Mouse (Mus musculus) heart, embryonic 16.5 days (tissue): ENCODE results near the gene Cenpl. TPM values are rescaled to one million over a fixed set of nuclear protein-coding genes. Genes with fewer than 3 reads are reported as not detected.
"Not testable (repeated sequence)": the region's sequence is repeated elsewhere in the genome, so short reads cannot be mapped to it uniquely, and the experiment has no call there.

Experiments
- ATAC-seq: fragments of 200-750 bp; cut with Nextera tagmentation; replicated peaks from 2 replicates; pipeline ENCODE4 v1.8.0; 2017; ENCODE audit warnings: moderate number of reproducible peaks; ENCODE audit not compliant: insufficient read depth, low FRiP score; ENCODE audit errors: extremely low read depth
- H3K27ac ChIP-seq: fragments of 300-500 bp; sonication (generic); 2 replicates; pipeline ENCODE4 v1.5.1; 2014; ENCODE audit warnings: mild to moderate bottlenecking, low read length, control low read depth, moderate library complexity
- H3K27me3 ChIP-seq: fragments of 300-500 bp; sonication (generic); 2 replicates; pipeline ENCODE4 v1.6.1; 2014; ENCODE audit warnings: low read length, mixed read lengths; ENCODE audit not compliant: control insufficient read depth, insufficient read depth
- H3K36me3 ChIP-seq: fragments of 300-500 bp; sonication (generic); 2 replicates; pipeline ENCODE4 v1.6.1; 2014; ENCODE audit not compliant: control insufficient read depth, insufficient read depth
- H3K4me1 ChIP-seq: fragments of 300-500 bp; sonication (generic); 2 replicates; pipeline ENCODE4 v1.6.1; 2014; ENCODE audit warnings: low read length, mixed read lengths; ENCODE audit not compliant: control insufficient read depth, insufficient read depth
- H3K4me2 ChIP-seq: fragments of 300-500 bp; sonication (generic); 2 replicates; pipeline ENCODE4 v1.6.1; 2014; ENCODE audit warnings: low read depth, mild to moderate bottlenecking, control low read depth, low read length
- H3K4me3 ChIP-seq: fragments of 300-500 bp; sonication (generic); 2 replicates; pipeline ENCODE4 v1.5.1; 2014; ENCODE audit warnings: mild to moderate bottlenecking, control low read depth, low read length
- H3K9ac ChIP-seq: fragments of 300-500 bp; sonication (generic); 2 replicates; pipeline ENCODE4 v1.6.1; 2014; ENCODE audit warnings: low read length, control low read depth
- H3K9me3 ChIP-seq: fragments of 300-500 bp; sonication (generic); replicated peaks from 2 replicates; pipeline ENCODE4 v1.6.1; 2016; ENCODE audit warnings: low read length; ENCODE audit not compliant: control insufficient read depth
- WGBS: fragments of 180-500 bp; shearing (Covaris S2); extraction: QIAGEN DNeasy Blood & Tissue Kit; methylation state at CpG from one replicate; pipeline ENCODE4 v1.1.7; 2014; 5-methylcytosine and 5-hydroxymethylcytosine counted together
- polyA plus RNA-seq: library from polyadenylated mRNA; unstranded; fragments of >200 nt; fragmentation: Nextera tagmentation; extraction: Ambion mirVana; gene quantifications from 2 replicates; pipeline ENCODE4 v1.2.1, GENCODE M21; 2015

Gene Cenpl
- 21.0 and 22.9 TPM in 2 replicates for polyA plus RNA-seq

DNA sequence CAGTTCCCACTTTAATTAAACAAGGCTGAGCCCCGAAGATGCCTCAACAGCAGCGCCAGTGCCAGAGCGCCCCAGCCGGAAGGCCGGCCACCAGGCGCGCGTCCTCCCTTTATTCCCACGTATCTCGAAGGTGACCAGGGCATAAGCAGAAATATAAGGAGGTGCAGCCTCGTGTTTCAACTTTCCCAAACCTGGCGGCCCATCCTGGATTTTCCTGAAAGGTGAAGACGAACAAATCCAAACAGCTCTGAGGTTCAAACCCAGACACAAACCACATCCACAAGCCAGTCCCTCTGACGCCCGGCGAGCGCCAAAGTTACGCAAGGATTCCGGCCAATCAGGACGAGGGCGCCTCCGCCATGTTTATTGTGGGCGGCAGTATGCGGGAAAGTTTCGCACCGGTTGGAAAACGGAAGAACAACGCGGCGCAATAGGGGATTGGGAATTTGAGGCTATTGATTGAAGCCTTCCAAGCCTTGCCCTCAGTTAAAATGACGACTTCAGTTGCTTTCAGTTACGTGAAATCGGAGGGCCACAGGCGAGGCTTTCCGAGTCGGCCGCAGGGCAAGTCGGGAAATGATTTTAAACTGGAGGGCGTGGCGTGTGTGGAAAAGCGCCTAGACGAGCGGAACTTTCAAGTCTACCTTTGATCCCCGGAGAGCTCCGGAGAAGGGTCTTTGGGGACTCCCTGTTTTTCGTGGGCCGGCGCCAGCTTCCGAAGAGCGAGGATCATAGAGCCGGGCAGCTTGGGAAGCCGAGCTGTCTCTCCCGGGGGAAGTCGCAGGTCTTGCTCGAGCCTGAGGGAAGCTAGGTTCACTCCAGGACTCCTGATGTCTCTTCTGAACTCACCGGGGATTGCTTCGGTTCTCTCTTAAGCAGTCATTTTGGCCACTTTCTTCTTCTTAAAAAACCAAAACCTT, at the start of gene Cenpl, which contains the start of gene Dars2:
TSS of gene Cenpl (plus strand) at position 362 of the 920 bp plus-strand sequence.
TSS of gene Dars2 (minus strand) at position 307 of the 920 bp plus-strand sequence.
- Histone ChIP-seq H3K4me3 (peak within 1 kb of the TSS; percentile 81), H3K9ac (peak within 1 kb of the TSS; percentile 84), H3K4me2 (peak within 1 kb of the TSS; percentile 83), H3K4me1 (peaks cover 25% of the 10 kb centered on the region), H3K36me3 (peaks cover 4% of the 10 kb centered on the region; the same call in 1 of the 2 replicates), H3K9me3 (no peaks in the 10 kb centered on the region), H3K27ac (peak within 1 kb of the TSS; percentile 73), H3K27me3 (no peaks in the 10 kb centered on the region)
- WGBS, result under 1% methylated on average over 57 of the region's 57 CpGs
- peak; percentile 96 for ATAC-seq

DNA sequence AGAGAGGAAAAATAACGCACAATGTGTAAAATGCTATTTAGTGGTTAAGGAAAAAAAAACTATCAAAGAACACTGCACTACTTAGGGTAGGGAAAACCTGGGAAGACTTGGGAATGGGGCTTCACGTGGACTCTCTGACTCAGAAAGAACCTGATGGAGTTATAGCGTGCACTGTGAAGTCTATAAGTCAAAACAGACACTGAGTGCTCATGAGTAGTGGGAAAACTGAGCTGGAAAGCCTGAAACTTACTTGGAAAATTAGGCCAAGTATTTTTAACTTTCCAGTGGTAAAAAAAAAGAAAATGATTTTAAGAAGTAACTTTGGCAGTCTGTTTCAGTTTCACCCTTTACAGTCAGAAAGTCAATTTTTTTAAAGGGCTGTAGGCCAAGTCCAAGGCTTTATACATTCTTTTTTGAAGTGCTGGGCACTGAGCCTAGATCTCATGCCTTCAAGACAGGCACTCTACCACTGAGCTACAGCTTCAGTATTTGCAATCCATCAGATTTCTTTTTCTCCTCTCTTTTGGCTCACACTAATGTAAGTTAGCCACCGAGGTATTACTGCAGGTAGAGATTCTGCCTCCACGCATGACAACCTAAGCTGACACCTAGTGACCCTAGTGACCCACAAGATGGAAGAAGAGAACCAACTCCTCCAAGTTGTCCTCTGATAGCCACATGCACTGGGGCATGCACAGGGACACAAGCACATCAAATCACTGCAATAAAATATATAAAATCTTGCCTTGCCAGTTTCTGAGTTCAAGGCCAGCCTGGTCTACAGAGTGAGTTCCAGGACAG, 44.9 kb upstream of the Cenpl start:
- Histone ChIP-seq H3K4me1 (peaks cover 2% of the 10 kb centered on the region), H3K27ac (0 out of 2 replicates have a peak overlapping the region, but pooled peaks have one; percentile 2)
- peak; percentile 28; the same call in 1 of the 2 replicates for ATAC-seq

DNA sequence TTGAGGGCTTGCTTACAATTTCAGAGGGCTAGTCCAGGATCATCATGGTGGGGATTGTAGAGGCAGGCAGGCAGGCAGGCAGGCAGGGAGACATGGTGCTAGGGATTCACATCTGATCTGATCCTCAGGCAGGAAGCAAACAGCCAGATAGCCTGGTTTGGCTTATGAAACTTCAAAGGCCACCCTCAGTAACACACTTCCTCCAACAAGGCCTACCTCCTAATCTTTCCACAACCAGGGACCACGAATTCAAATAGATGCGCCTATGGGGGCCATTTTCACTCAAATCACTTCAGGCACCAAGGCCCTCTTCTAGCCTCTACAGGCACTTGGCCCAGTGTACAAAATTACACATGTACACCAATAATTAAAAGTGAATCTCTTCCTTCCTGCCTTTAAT, 43.3 kb upstream of the Cenpl start:
- Histone ChIP-seq H3K4me2 (no peak overlapping the region), H3K27ac (no peak overlapping the region), H3K9me3 (no peaks in the 10 kb centered on the region), H3K9ac (no peak overlapping the region), H3K36me3 (peaks cover 18% of the 10 kb centered on the region), H3K4me3 (no peak overlapping the region), H3K27me3 (no peaks in the 10 kb centered on the region), H3K4me1 (peaks cover 2% of the 10 kb centered on the region)
- 70% methylated on average over 2 of the region's 2 CpGs for WGBS
- ATAC-seq, result no peak

More for the DNA sequence above, 44.9 kb upstream of the Cenpl start:
- Histone ChIP-seq H3K4me2 (no peak overlapping the region), H3K27me3 (no peaks in the 10 kb centered on the region), H3K4me3 (no peak overlapping the region), H3K9ac (no peak overlapping the region), H3K9me3 (no peaks in the 10 kb centered on the region), H3K36me3 (peaks cover 6% of the 10 kb centered on the region)
- 77% methylated on average over 5 of the region's 5 CpGs for WGBS

DNA sequence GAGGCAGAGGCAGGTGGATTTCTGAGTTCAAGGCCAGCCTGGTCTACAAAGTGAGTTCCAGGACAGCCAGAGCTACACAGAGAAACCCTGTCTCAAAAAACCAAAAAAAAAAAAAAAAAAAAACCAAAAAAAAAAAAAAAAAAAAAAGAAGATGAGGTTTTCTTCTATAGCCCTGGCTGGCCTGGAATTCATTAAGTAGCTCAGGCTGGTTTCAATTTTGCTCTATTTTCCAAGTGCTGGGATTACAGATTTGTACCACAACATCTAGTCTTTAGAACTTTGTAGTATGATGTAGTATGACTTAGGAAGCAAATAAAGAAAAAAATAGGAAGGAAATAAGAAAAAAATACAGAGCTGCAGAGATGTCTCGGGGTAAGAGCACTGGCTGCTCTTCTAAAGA, 42.1 kb upstream of the Cenpl start:
- not testable (repeated sequence) for H3K27me3 ChIP-seq, H3K9ac ChIP-seq, H3K4me3 ChIP-seq, H3K4me2 ChIP-seq, H3K4me1 ChIP-seq, H3K27ac ChIP-seq, ATAC-seq, H3K9me3 ChIP-seq
- H3K36me3 ChIP-seq, result peaks cover 21% of the 10 kb centered on the region
- 91% methylated on average over 1 of the region's 1 CpGs for WGBS

DNA sequence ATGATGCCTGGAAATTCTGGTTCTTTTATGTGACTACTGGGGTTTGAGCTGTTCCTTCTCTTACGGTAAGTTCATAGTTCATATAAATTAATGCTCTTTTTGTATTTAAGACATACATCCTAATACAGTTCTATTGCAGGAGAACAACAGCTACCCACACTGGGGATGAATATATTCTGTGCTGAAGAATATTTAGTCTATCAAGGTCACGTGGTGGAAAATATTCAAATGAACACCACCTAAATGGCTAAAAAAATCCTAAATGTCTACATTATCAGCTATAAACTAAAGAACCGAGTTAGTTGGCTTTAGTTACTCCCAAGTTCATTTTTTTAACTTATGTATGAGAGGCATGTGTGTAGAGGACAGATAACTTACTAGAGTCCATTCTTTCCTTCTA, 40.5 kb upstream of the Cenpl start:
- H3K36me3 ChIP-seq, result peaks cover 21% of the 10 kb centered on the region
- no peak overlapping the region for H3K4me3 ChIP-seq
- H3K9ac ChIP-seq, result no peak overlapping the region
- 91% methylated on average over 3 of the region's 3 CpGs for WGBS
- H3K27me3 ChIP-seq, result no peaks in the 10 kb centered on the region
- peaks cover 9% of the 10 kb centered on the region for H3K4me1 ChIP-seq
- no peak for ATAC-seq
- no peak overlapping the region for H3K27ac ChIP-seq
- no peaks in the 10 kb centered on the region for H3K9me3 ChIP-seq
- H3K4me2 ChIP-seq, result no peak overlapping the region

DNA sequence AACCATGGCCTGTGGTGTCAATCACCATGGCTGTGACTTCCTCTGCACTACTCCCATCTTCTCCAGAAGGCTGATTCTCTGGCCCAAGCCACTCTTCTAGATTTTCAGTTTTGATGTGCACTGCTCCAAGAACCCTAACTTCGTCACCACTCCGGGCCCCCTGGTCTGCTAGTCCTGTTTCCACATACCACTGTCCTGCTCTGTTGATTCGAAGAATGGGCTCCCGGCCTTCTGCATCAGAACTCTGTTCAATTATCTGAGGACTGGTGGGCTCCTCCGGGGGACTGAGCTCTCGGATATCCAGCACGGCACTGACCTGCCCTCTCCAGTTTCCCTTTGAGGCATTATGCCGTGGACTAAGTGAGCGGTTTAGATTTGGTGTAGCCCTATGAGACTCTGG, 38.6 kb upstream of the Cenpl start:
- H3K4me2 ChIP-seq, result no peak overlapping the region
- no peak overlapping the region for H3K9ac ChIP-seq
- H3K27ac ChIP-seq, result no peak overlapping the region
- no peaks in the 10 kb centered on the region for H3K9me3 ChIP-seq
- H3K27me3 ChIP-seq, result no peaks in the 10 kb centered on the region
- 94% methylated on average over 9 of the region's 9 CpGs for WGBS
- no peak overlapping the region for H3K4me3 ChIP-seq
- peaks cover 14% of the 10 kb centered on the region for H3K4me1 ChIP-seq
- ATAC-seq, result no peak
- H3K36me3 ChIP-seq, result peaks cover 31% of the 10 kb centered on the region

DNA sequence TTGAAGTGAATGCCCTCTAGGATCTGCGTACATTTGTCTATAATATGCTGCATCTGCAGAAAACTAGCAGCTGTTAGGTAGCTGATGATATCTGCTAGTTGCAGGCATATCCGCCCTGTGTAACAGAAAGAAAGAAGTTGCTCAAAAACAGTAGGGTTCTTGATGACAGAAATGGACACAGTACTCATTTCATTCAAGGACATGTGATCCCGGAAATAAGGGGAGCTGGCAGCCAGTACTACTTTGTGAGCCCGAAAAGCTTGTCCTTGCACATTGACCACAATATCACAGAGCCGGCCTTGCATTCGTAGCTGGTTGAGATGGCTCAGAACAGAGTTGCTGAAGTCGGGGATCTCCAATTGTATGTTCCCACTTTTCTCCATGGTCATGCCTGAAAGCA, 38.2 kb upstream of the Cenpl start:
- peaks cover 32% of the 10 kb centered on the region for H3K36me3 ChIP-seq
- ATAC-seq, result no peak
- no peaks in the 10 kb centered on the region for H3K27me3 ChIP-seq
- 88% methylated on average over 7 of the region's 7 CpGs for WGBS
- no peak overlapping the region for H3K9ac ChIP-seq
- H3K27ac ChIP-seq, result no peak overlapping the region
- peaks cover 16% of the 10 kb centered on the region for H3K4me1 ChIP-seq
- no peak overlapping the region for H3K4me3 ChIP-seq
- H3K4me2 ChIP-seq, result no peak overlapping the region
- H3K9me3 ChIP-seq, result no peaks in the 10 kb centered on the region

DNA sequence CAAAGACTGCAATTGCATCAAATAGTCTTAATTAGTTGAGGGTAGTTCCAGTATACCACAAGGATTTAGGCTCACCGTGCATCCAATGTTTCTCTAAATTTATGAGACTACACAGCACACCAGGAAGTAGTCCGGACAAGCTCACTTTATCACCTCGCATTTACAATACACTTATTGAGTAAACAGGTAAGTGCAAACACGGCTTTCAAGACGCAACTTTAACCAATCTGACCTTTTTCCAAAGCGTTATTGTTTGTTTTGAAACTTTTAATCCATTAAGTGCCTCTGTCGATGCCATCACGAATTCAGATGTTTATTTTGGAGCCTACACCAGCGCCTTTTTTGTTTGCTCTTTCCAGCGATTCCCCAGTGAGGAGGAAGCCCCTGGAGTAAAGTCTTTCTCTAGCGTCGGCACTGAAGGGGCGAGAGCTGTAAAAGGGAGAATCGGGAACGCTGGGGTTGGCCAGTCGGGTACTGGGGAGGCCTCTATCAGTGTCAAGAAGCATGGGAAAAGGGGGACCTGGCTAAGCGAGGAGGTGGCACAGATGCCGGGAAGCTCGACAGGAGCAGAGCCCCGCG, 36.6 kb upstream of the Cenpl start:
- peaks cover 22% of the 10 kb centered on the region for H3K4me1 ChIP-seq
- peaks cover 45% of the 10 kb centered on the region for H3K36me3 ChIP-seq
- H3K27me3 ChIP-seq, result no peaks in the 10 kb centered on the region
- under 1% methylated on average over 21 of the region's 21 CpGs for WGBS
- peak overlapping the region; percentile 74 for H3K4me3 ChIP-seq
- peak overlapping the region; percentile 88 for H3K27ac ChIP-seq
- no peaks in the 10 kb centered on the region for H3K9me3 ChIP-seq
- H3K4me2 ChIP-seq, result peak overlapping the region; percentile 84
- ATAC-seq, result no peak
- peak overlapping the region; percentile 83 for H3K9ac ChIP-seq
